16 mouse cellular contexts compared by ENCODE assay signal in the genomic region with DNA sequence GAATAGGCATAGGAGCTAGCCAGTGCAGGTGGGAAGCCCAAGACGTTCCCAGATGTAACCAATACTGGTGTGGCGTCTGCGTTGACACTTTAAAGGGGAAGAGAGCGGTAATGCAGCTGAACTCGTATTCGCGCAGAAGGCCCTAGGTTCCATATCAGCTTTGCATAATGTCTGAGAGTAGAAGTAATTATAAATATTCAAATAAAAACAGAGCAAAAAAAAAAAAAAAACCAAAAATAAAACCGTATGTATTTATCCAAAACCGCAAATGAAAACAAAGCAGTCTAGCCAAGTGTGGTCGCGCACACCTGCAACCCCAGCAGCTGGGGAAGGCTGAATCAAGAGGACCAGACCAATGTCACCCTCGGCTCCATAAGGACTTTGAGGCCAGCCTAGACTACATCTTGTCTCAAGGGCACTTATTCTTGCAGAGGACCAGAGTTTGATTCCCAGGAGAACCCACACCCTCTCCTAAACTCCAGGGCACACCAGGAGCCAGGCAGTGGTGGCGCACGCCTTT.
"Had no signal": no experiment of that assay in that cellular context is flagged by ENCODE, and none has a peak within 500 bp of the region (broad histone marks: within the 10 kb centered on the region; RNA-seq: fewer than 3 reads in every experiment).

No protein-coding gene starts in this region.

- H3K9ac ChIP-seq: neural tube, embryonic 13.5 days; neural tube, embryonic 15.5 days; stomach, embryonic 15.5 days had no signal

- H3K4me2 ChIP-seq: neural tube, embryonic 13.5 days; neural tube, embryonic 15.5 days; stomach, embryonic 15.5 days had no signal

- H3K27ac ChIP-seq: neural tube, embryonic 13.5 days; neural tube, embryonic 15.5 days; stomach, embryonic 15.5 days; stomach, postnatal 0 days had no signal

- H3K9me3 ChIP-seq: neural tube, embryonic 13.5 days; neural tube, embryonic 15.5 days; stomach, embryonic 15.5 days had no signal

- H3K27me3 ChIP-seq: neural tube, embryonic 13.5 days; neural tube, embryonic 15.5 days; stomach, embryonic 15.5 days had no signal

- DNase-seq: retina, postnatal 1 day; right cerebral cortex, adult 18-20 months; right cerebral cortex, postnatal 14 days; right cerebral cortex, postnatal 25 days; right cerebral cortex, postnatal 4 days; spleen, adult 18-20 months; thymus, adult 18-20 months; thymus, adult 2 months; thymus, postnatal 14 days; thymus, postnatal 25 days; thymus, postnatal 36 days; thymus, postnatal 4 days had no signal

- H3K4me3 ChIP-seq: neural tube, embryonic 13.5 days; neural tube, embryonic 15.5 days; stomach, embryonic 15.5 days had no signal
